Mouse (Mus musculus): ENCODE data around the gene Atl2. TPM values are rescaled to one million over a fixed set of nuclear protein-coding genes. Genes with fewer than 3 reads are reported as not detected.

The Atl2 gene
- total RNA-seq (2012; rRNA removed) = 18.0 and 19.5 TPM in 2 replicates
- total RNA-seq (2014; rRNA removed) = 43.3 and 49.2 TPM in 2 replicates
- 32.4 and 37.1 TPM in 2 replicates for polyA plus RNA-seq (2012; ENCODE audit: insufficient read length, low read depth)

DNA sequence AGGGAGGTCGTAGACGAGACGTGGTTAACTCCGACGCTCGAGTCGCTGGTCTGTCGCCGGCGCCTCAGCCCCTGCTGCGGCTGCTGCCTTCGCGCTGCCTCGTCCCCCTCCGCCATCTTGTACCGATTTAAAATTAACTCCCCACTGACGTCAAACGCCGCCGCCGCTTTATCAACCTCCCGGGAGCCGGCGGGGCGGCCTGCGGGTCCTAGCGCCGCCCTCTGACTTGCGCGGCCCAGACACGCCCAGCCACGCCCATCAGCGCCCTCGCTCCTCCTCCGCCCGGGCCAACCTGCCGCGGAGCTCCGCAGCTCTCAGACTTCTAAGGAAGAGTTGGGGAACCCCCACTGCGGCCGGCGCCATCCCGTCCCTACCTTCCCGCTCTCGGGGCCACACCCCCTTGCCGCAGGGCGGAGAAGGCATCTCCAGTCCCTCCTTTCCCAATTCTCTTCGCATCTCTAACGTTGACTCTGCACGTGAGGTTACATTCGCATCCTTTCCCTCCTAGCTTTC, at the start of gene Atl2:
Gene Atl2, minus strand, starts transcription at position 213 of the 513 bp plus-strand sequence.
- peak within 1 kb of the TSS; percentile 81 to 97 (median 90) for H3K4me3 ChIP-seq (replicated peaks in 1 of 3; ENCODE audit: low read depth in 2 of 3, low read length in 2 of 3, poor library complexity in 1 of 3)
- in situ Hi-C loops (cut with MboI; ENCODE audit: low pct_ligation_motif_present, low pct_unique_long_range_greater_than_20kb, low sequenced_read_pairs) (loop anchor here (5.0 to 25.0 kb wide), 2 partner anchors 86 to 291 kb away; no protein-coding TSS in a partner anchor), dilution Hi-C loops (cut with MboI; ENCODE audit: extremely low pct_ligation_motif_present, extremely low pct_unique_long_range_greater_than_20kb, low sequenced_read_pairs) (no loop called here)
- H3K4me2 ChIP-seq (ENCODE audit: insufficient read depth, low read depth, poor library complexity, severe bottlenecking) = peak within 1 kb of the TSS; percentile 59
- peak; percentile 92 for DNase-seq (ENCODE audit: extremely low read depth)
- H3K27me3 ChIP-seq (replicated peaks) = peaks cover 15% of the 10 kb centered on the region
- H3K4me1 ChIP-seq (ENCODE audit: control insufficient read depth in 1 of 2, insufficient read depth in 2 of 2) = peaks cover 4 to 42% of the 10 kb centered on the region in 2 experiments; a peak in 3 of 4 replicates
- H3K27ac ChIP-seq (ENCODE audit: insufficient read depth, low read depth) = peak within 1 kb of the TSS; percentile 63
- H3K79me2 ChIP-seq (replicated peaks; ENCODE audit: control insufficient read depth, extremely low read depth, insufficient read depth, poor library complexity, severe bottlenecking) = peaks cover 41% of the 10 kb centered on the region
- H3K9me3 ChIP-seq (replicated peaks; ENCODE audit: low read length) = no peaks in the 10 kb centered on the region
- peak within 1 kb of the TSS; percentile 76 for H3K9ac ChIP-seq (ENCODE audit: insufficient read depth, low read depth)
- peaks cover 0 to 17% of the 10 kb centered on the region in 2 experiments for H3K36me3 ChIP-seq (replicated peaks in 1 of 2; ENCODE audit: control insufficient read depth in 1 of 2, insufficient read depth in 1 of 2, low read length in 1 of 2)
- TF ChIP-seq HCFC1 (IDR thresholded peaks at IDR 0.05; ENCODE audit: low read depth, low read length) (peak; percentile 82), MAZ (IDR thresholded peaks at IDR 0.05; ENCODE audit: low read depth, low read length) (peak; percentile 46; the same call in 1 of the 2 replicates), JUND (conservative IDR thresholded peaks at IDR 0.05; ENCODE audit: low read depth, low read length) (no peak), KAT2A (IDR thresholded peaks at IDR 0.05; ENCODE audit: insufficient replicate concordance, low read length) (peak; percentile 45; the same call in 1 of the 2 replicates), GABPA (IDR thresholded peaks at IDR 0.05; ENCODE audit: insufficient replicate concordance, low read depth, low read length) (no peak), POLR2A (IDR thresholded peaks at IDR 0.05; ENCODE audit: low read depth, low read length) (peak; percentile 91), ZNF384 (IDR thresholded peaks at IDR 0.05; ENCODE audit: low read depth, low read length) (no peak), TBP (conservative IDR thresholded peaks at IDR 0.05; ENCODE audit: low read depth, low read length) (peak; percentile 91), JUN (IDR thresholded peaks at IDR 0.05; ENCODE audit: insufficient read depth, low read depth, low read length) (no peak), ETS1 (conservative IDR thresholded peaks at IDR 0.05; ENCODE audit: low read depth, low read length) (0 out of 2 replicates have a peak, but pooled peaks have one; percentile 26), MXI1 (IDR thresholded peaks at IDR 0.05; ENCODE audit: low read depth, low read length) (no peak; the same call in 1 of the 2 replicates), E2F4 (IDR thresholded peaks at IDR 0.05; ENCODE audit: insufficient replicate concordance, low read depth, low read length) (no peak), CHD2 (IDR thresholded peaks at IDR 0.05; ENCODE audit: low read length) (no peak), ZMIZ1 (IDR thresholded peaks at IDR 0.05; ENCODE audit: low read depth, low read length) (peak; percentile 80; the same call in 1 of the 2 replicates), MAFK (IDR thresholded peaks at IDR 0.05; ENCODE audit: insufficient replicate concordance, low read length) (no peak), BHLHE40 (IDR thresholded peaks at IDR 0.05; ENCODE audit: low read depth, low read length) (peak; percentile 79), ZKSCAN1 (IDR thresholded peaks at IDR 0.05; ENCODE audit: borderline replicate concordance, low read depth, low read length) (no peak), NRF1 (IDR thresholded peaks at IDR 0.05; ENCODE audit: low read depth, low read length) (peak; percentile 66), EP300 (IDR thresholded peaks at IDR 0.05; ENCODE audit: low read length) (no peak), POLR2AphosphoS2 (IDR thresholded peaks at IDR 0.05; ENCODE audit: low read depth, low read length) (no peak), RCOR1 (conservative IDR thresholded peaks at IDR 0.05; ENCODE audit: low read depth, low read length) (no peak; the same call in 1 of the 2 replicates), TCF12 (IDR thresholded peaks at IDR 0.05; ENCODE audit: low read depth, low read length) (peak; percentile 92), SIN3A (IDR thresholded peaks at IDR 0.05; ENCODE audit: low read length) (peak; percentile 84; the same call in 1 of the 2 replicates), NELFE (IDR thresholded peaks at IDR 0.05; ENCODE audit: low read depth, low read length) (peak; percentile 89), ELF1 (IDR thresholded peaks at IDR 0.05; ENCODE audit: low read depth, low read length) (peak; percentile 42), MEF2A (IDR thresholded peaks at IDR 0.05; ENCODE audit: borderline replicate concordance, low read depth, low read length) (peak; percentile 85), CHD1 (IDR thresholded peaks at IDR 0.05; ENCODE audit: low read depth, low read length) (no peak), USF1 (IDR thresholded peaks at IDR 0.05; ENCODE audit: low read depth, low read length) (no peak), CTCF (conservative IDR thresholded peaks at IDR 0.05 in 1 of 2, IDR thresholded peaks at IDR 0.05 in 1 of 2; ENCODE audit: low read depth in 2 of 2, low read length in 2 of 2) (no peak), RAD21 (IDR thresholded peaks at IDR 0.05; ENCODE audit: low read depth, low read length) (no peak), SMC3 (IDR thresholded peaks at IDR 0.05; ENCODE audit: low read depth, low read length) (peak; percentile 23), MYC (IDR thresholded peaks at IDR 0.05; ENCODE audit: low read depth, low read length) (no peak), IRF4 (IDR thresholded peaks at IDR 0.05; ENCODE audit: low read depth, low read length) (peak; percentile 84), ZC3H11A (IDR thresholded peaks at IDR 0.05; ENCODE audit: low read depth, low read length) (no peak), PAX5 (IDR thresholded peaks at IDR 0.05; ENCODE audit: low read length) (no peak), MAX (IDR thresholded peaks at IDR 0.05; ENCODE audit: low read length) (no peak; the same call in none of the 2 replicates), USF2 (conservative IDR thresholded peaks at IDR 0.05; ENCODE audit: low read depth, low read length) (no peak), UBTF (IDR thresholded peaks at IDR 0.05; ENCODE audit: low read depth, low read length) (0 out of 2 replicates have a peak, but pooled peaks have one; percentile 48)

All from CH12.LX (cell line).